Mouse (Mus musculus) lung, postnatal 0 days (tissue): ENCODE results near the gene Ces2e.

Experiments
- CTCF ChIP-seq: IDR thresholded peaks from 2 replicates; pipeline ENCODE4 v1.5.1; 2016; ENCODE audit warnings: antibody characterized with exemption, mild to moderate bottlenecking
- EP300 ChIP-seq: IDR thresholded peaks from 2 replicates; pipeline ENCODE4 v1.6.1; 2016; ENCODE audit warnings: antibody characterized with exemption, mild to moderate bottlenecking, control low read depth

DNA sequence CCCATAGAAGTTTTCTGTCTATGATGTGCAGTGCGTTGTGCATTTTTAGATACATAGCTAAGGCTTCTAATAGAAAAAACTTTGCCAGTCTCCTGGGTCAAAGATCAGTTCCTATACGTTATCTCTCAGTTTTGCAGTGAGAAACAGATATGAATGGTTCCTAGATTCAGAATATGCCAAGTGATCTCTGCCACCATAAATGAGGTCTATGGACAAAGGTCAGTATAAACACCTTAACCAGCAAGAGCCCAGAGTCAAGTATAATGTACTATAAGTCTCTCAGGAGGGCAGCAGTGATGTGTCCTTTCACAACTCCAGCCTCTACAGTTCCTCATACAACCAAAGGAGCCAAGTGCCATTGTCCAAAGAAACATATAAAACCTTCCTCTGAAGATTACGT lies 1.2 kb downstream of the Ces2e start:
- TF ChIP-seq CTCF (no peak), EP300 (no peak)
